Mouse (Mus musculus) kidney, adult 18-20 months (tissue): ENCODE results near the gene Uaca.
A peak's percentile ranks its signal among the peaks of the same experiment; 100 is the strongest.

Experiments
- DNase-seq: peaks from one replicate; pipeline ENCODE4 v3.0.0; 2021

Gene Uaca

DNA sequence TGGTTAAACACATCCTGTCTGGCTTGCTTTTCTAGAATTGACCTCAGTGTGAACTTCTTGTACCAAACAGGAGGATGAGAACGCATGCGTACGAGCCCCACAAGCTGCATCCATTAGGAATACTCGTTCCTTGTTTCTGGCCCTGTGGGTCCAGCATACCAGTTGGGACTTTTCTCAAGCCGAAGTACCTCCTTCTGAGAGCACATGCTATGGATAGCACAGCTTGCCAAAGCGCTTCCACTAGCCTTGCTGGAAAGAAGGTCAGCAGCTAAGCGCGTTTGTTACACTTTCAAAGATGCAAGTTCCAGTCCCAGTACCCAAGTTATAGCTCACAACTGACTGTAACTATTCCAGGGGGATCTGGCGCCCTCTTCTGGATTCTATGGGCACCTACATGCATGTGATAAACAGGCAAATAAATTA lies 93.1 kb downstream of the Uaca start:
- DNase-seq: peak; percentile 12

- DNase-seq: no peak
Measured at GRCm38 (mm10) chr9:60893511-60893910, 99.2 kb downstream of the Uaca start.

GRCm38 (mm10) chr9:60895486-60896110 lies 101.3 kb downstream of the Uaca start:
- peak; percentile 55 for DNase-seq

- no peak for DNase-seq
Measured at GRCm38 (mm10) chr9:60898291-60899020, 104.1 kb downstream of the Uaca start.

DNA sequence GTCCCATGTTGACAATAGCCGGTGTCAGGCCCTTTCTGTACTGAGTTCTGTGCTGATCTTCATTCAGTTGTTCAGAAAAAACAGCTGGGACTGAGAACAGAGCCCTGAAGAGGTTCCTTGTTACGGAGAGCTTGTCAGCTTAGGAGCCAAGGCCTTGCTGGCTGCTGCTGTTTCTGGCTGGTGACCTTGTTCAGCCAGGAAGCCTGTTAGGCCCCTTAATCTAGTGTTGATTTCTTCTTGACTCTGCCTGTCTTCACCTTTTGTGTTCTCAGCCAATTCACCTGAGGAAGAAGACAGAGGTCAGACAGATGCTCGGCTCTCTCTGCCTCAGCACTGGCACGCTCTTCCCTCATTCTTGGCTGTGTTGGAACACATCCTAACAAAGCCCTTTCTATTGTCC lies 104.9 kb downstream of the Uaca start:
- DNase-seq: no peak

GRCm38 (mm10) chr9:60899797-60900459 lies 105.6 kb downstream of the Uaca start:
- no peak for DNase-seq

GRCm38 (mm10) chr9:60912266-60912665 lies 117.9 kb downstream of the Uaca start:
- no peak for DNase-seq

DNA sequence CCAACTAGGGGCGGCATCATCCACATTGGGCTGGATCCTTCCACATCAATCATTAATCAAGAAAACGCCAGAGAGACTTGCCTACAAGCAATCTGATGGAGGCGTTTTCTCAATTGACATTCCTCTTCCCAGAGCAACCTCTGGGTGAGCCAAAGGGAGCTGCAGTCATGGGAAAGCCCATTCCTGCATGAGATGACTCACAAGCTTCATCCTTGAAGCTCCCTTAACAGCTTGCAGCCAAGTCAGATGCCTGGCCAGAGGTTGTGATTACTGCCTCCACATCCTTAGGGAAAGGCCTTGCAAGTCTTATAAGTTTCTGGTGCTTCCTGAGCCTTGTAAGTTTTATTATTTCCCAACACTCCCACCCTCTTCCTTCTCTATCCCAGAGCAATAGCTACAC lies 119.3 kb downstream of the Uaca start:
- DNase-seq: no peak

GRCm38 (mm10) chr9:60919936-60920672 lies 125.8 kb downstream of the Uaca start:
- DNase-seq: no peak

DNA sequence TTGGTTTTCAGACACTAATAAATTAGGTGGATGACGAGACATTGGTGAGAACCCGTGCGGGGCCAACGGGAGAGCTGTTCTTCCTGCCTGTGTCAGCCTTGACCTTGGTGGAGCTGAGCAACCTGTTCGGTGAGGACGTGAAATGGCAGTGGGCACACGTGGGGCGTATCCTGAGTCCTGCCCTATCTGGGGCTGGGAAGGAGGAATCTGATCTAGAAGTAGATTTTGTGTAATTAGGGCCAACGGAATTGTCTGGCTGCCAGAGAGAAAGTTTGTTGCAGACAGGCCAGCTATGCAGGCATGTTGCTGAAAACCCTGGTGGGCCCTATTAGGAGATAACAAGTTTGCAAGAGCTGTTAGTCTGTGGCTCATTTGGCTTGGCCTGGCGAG lies 126.3 kb downstream of the Uaca start:
- DNase-seq: no peak

GRCm38 (mm10) chr9:60921287-60921686 lies 126.9 kb downstream of the Uaca start:
- no peak for DNase-seq

DNA sequence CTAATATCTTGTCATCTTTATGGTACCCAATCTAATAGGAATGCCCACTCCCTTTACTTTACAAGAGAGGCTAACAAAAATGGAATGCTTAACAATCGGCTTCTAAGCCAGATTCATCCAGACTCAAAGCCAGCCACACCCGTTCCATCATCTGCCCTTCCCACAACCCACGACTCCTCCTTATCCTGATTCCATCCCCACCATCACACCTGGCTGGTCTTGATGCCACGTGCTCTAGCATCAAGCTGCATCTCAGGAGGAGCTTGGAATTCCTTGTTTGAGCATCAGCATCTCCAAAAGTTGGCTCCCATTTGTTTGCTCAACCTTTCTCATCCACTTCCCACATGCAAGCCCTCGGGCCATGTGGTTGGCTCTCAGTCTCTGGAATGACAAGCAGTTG lies 127.5 kb downstream of the Uaca start:
- no peak for DNase-seq

DNA sequence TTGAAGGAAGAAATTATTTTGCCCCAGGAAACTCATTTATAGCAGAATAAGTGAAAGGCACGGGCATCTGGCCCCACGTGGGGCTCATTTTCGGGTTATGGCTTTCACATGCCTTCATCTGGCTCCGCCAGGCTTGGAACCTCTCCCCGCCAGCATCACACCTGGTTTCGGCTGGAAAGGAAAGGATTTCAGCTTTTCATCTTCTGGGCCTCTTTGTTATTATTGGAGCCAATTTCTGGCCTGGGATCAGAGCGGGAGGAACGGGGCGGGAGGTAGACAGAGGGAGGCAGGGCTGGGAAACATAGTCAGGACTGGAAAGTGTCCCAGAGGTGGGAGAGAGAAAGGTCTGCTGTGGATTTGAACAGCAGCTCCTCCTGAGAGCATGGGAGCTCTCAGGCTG lies 132.0 kb downstream of the Uaca start:
- no peak for DNase-seq

GRCm38 (mm10) chr9:60929290-60929983 lies 135.1 kb downstream of the Uaca start:
- no peak for DNase-seq
